Mouse (Mus musculus) lung, postnatal 10 days (tissue): ENCODE measurements around the gene Pacs2.

Experiments used
- DNase-seq: peaks from one replicate; pipeline ENCODE4 v3.0.0; 2021

The Pacs2 gene

GRCm38 (mm10) chr12:113013604-113014558 lies at the start of gene Pacs2:
Pacs2 (plus strand) TSS chr12:113014508.
- DNase-seq = peak; percentile 95

- no peak for DNase-seq
Measured at GRCm38 (mm10) chr12:112965783-112966182, 48.5 kb upstream of the Pacs2 start.

- no peak for DNase-seq
Measured at GRCm38 (mm10) chr12:112968943-112969342, 45.4 kb upstream of the Pacs2 start.

- no peak for DNase-seq
Measured at GRCm38 (mm10) chr12:112969616-112970015, 44.7 kb upstream of the Pacs2 start.

GRCm38 (mm10) chr12:112974736-112975135 lies 39.6 kb upstream of the Pacs2 start:
- DNase-seq = no peak

- DNase-seq = peak; percentile 94
Measured at GRCm38 (mm10) chr12:112976371-112977073, 37.8 kb upstream of the Pacs2 start, which contains the start of gene Btbd6. Btbd6 (plus strand) TSS chr12:112976482.

GRCm38 (mm10) chr12:112977156-112977555 lies 37.2 kb upstream of the Pacs2 start:
- no peak for DNase-seq

GRCm38 (mm10) chr12:112982031-112982430 lies 32.3 kb upstream of the Pacs2 start:
- no peak for DNase-seq

GRCm38 (mm10) chr12:112985346-112985745 lies 29.0 kb upstream of the Pacs2 start:
- peak; percentile 21 for DNase-seq

GRCm38 (mm10) chr12:112987877-112988276 lies 26.4 kb upstream of the Pacs2 start:
- DNase-seq = peak; percentile 60

- no peak for DNase-seq
Measured at GRCm38 (mm10) chr12:112990706-112991405, 23.5 kb upstream of the Pacs2 start.

- DNase-seq = no peak
Measured at GRCm38 (mm10) chr12:112991444-112991843, 22.9 kb upstream of the Pacs2 start.

GRCm38 (mm10) chr12:112994153-112994552 lies 20.2 kb upstream of the Pacs2 start:
- DNase-seq = no peak

- DNase-seq = peak; percentile 71
Measured at GRCm38 (mm10) chr12:112999569-113000293, 14.6 kb upstream of the Pacs2 start.

- DNase-seq = peak; percentile 99
Measured at GRCm38 (mm10) chr12:113000294-113001132, 13.8 kb upstream of the Pacs2 start, which contains the start of gene Brf1. Brf1 (minus strand) TSS chr12:113000704.

- no peak for DNase-seq
Measured at GRCm38 (mm10) chr12:113001133-113001474, 13.2 kb upstream of the Pacs2 start.

- DNase-seq = no peak
Measured at GRCm38 (mm10) chr12:113002667-113003066, 11.6 kb upstream of the Pacs2 start.

GRCm38 (mm10) chr12:113004011-113004410 lies 10.3 kb upstream of the Pacs2 start:
- no peak for DNase-seq

- peak; percentile 81 for DNase-seq
Measured at GRCm38 (mm10) chr12:113004993-113005392, 9.3 kb upstream of the Pacs2 start.

- peak; percentile 88 for DNase-seq
Measured at GRCm38 (mm10) chr12:113011702-113012360, 2.5 kb upstream of the Pacs2 start.

GRCm38 (mm10) chr12:113012443-113012842 lies 1.9 kb upstream of the Pacs2 start:
- DNase-seq = no peak
